Mouse (Mus musculus): ENCODE measurements around the gene Hoxb8.

Hoxb8 gene

GRCm38 (mm10) chr11:96255996-96256445 is 25.7 kb upstream of the Hoxb8 start:
- no peaks in the 10 kb centered on the region for H3K36me3 ChIP-seq (ENCODE audit: insufficient read depth, low read length)
- no peaks in the 10 kb centered on the region for H3K9me3 ChIP-seq (ENCODE audit: low read length)
- TF ChIP-seq POU5F1 (IDR thresholded peaks at IDR 0.05; ENCODE audit: borderline replicate concordance, low read length) = no peak
- no peak for TF ChIP-seq NANOG (IDR thresholded peaks at IDR 0.05; ENCODE audit: borderline replicate concordance, low read length)
- TF ChIP-seq CTCF (conservative IDR thresholded peaks at IDR 0.05; ENCODE audit: low read length) = peak; percentile 45
- peak overlapping the region; percentile 59 for H3K4me3 ChIP-seq (replicated peaks; ENCODE audit: low read length)
- peaks cover 97% of the 10 kb centered on the region for H3K27me3 ChIP-seq (ENCODE audit: insufficient read depth, low read length)
- H3K4me1 ChIP-seq (replicated peaks; ENCODE audit: low read depth, low read length) = peaks cover 66% of the 10 kb centered on the region

- Histone ChIP-seq H3K4me1 (replicated peaks; ENCODE audit: low read depth, low read length) (peaks cover 61% of the 10 kb centered on the region), H3K36me3 (ENCODE audit: insufficient read depth, low read length) (no peaks in the 10 kb centered on the region), H3K27me3 (ENCODE audit: insufficient read depth, low read length) (peaks cover 98% of the 10 kb centered on the region), H3K4me3 (replicated peaks; ENCODE audit: low read length) (no peak overlapping the region), H3K9me3 (ENCODE audit: low read length) (no peaks in the 10 kb centered on the region)
- no peak for TF ChIP-seq CTCF (conservative IDR thresholded peaks at IDR 0.05; ENCODE audit: low read length)
These were observed 24.6 kb upstream of the Hoxb8 start for GRCm38 (mm10) chr11:96257141-96257540.

- no peak for TF ChIP-seq CTCF (conservative IDR thresholded peaks at IDR 0.05; ENCODE audit: low read length)
- no peak for TF ChIP-seq NANOG (IDR thresholded peaks at IDR 0.05; ENCODE audit: borderline replicate concordance, low read length)
- TF ChIP-seq POU5F1 (IDR thresholded peaks at IDR 0.05; ENCODE audit: borderline replicate concordance, low read length) = no peak
- Histone ChIP-seq H3K4me1 (replicated peaks; ENCODE audit: low read depth, low read length) (peaks cover 52% of the 10 kb centered on the region), H3K4me3 (replicated peaks; ENCODE audit: low read length) (no peak overlapping the region), H3K9me3 (ENCODE audit: low read length) (no peaks in the 10 kb centered on the region), H3K27me3 (ENCODE audit: insufficient read depth, low read length) (peaks cover 98% of the 10 kb centered on the region), H3K36me3 (ENCODE audit: insufficient read depth, low read length) (peaks cover 5% of the 10 kb centered on the region)
These were observed 22.7 kb upstream of the Hoxb8 start for GRCm38 (mm10) chr11:96259038-96259437.

- Histone ChIP-seq H3K4me1 (replicated peaks; ENCODE audit: low read depth, low read length) (peaks cover 51% of the 10 kb centered on the region), H3K36me3 (ENCODE audit: insufficient read depth, low read length) (peaks cover 5% of the 10 kb centered on the region), H3K4me3 (replicated peaks; ENCODE audit: low read length) (no peak overlapping the region), H3K27me3 (ENCODE audit: insufficient read depth, low read length) (peaks cover 98% of the 10 kb centered on the region), H3K9me3 (ENCODE audit: low read length) (0 out of 2 replicates have a peak, but pooled peaks cover under 1% of the 10 kb centered on the region)
- TF ChIP-seq POU5F1 (IDR thresholded peaks at IDR 0.05; ENCODE audit: borderline replicate concordance, low read length) (no peak), NANOG (IDR thresholded peaks at IDR 0.05; ENCODE audit: borderline replicate concordance, low read length) (no peak), CTCF (conservative IDR thresholded peaks at IDR 0.05; ENCODE audit: low read length) (no peak)
These were observed 22.2 kb upstream of the Hoxb8 start for GRCm38 (mm10) chr11:96259511-96259910.

GRCm38 (mm10) chr11:96260310-96260970 is 21.3 kb upstream of the Hoxb8 start:
- peaks cover 98% of the 10 kb centered on the region for H3K27me3 ChIP-seq (ENCODE audit: insufficient read depth, low read length)
- peak overlapping the region; percentile 46; the same call in 1 of the 2 replicates for H3K4me3 ChIP-seq (replicated peaks; ENCODE audit: low read length)
- TF ChIP-seq CTCF (conservative IDR thresholded peaks at IDR 0.05; ENCODE audit: low read length) (no peak), POU5F1 (IDR thresholded peaks at IDR 0.05; ENCODE audit: borderline replicate concordance, low read length) (no peak), NANOG (IDR thresholded peaks at IDR 0.05; ENCODE audit: borderline replicate concordance, low read length) (no peak)
- H3K36me3 ChIP-seq (ENCODE audit: insufficient read depth, low read length) = peaks cover 12% of the 10 kb centered on the region
- H3K9me3 ChIP-seq (ENCODE audit: low read length) = peaks cover 7% of the 10 kb centered on the region; the same call in 1 of the 2 replicates
- H3K4me1 ChIP-seq (replicated peaks; ENCODE audit: low read depth, low read length) = peaks cover 43% of the 10 kb centered on the region

GRCm38 (mm10) chr11:96261323-96261890 is 20.3 kb upstream of the Hoxb8 start:
- TF ChIP-seq POU5F1 (IDR thresholded peaks at IDR 0.05; ENCODE audit: borderline replicate concordance, low read length) = no peak
- peak; percentile 85 for TF ChIP-seq CTCF (conservative IDR thresholded peaks at IDR 0.05; ENCODE audit: low read length)
- Histone ChIP-seq H3K9me3 (ENCODE audit: low read length) (peaks cover 7% of the 10 kb centered on the region; the same call in 1 of the 2 replicates), H3K27me3 (ENCODE audit: insufficient read depth, low read length) (peaks cover 98% of the 10 kb centered on the region), H3K36me3 (ENCODE audit: insufficient read depth, low read length) (peaks cover 12% of the 10 kb centered on the region), H3K4me1 (replicated peaks; ENCODE audit: low read depth, low read length) (peaks cover 33% of the 10 kb centered on the region), H3K4me3 (replicated peaks; ENCODE audit: low read length) (no peak overlapping the region)

GRCm38 (mm10) chr11:96262262-96262830 is 19.4 kb upstream of the Hoxb8 start:
- TF ChIP-seq CTCF (conservative IDR thresholded peaks at IDR 0.05; ENCODE audit: low read length) (no peak), POU5F1 (IDR thresholded peaks at IDR 0.05; ENCODE audit: borderline replicate concordance, low read length) (no peak), NANOG (IDR thresholded peaks at IDR 0.05; ENCODE audit: borderline replicate concordance, low read length) (no peak)
- H3K27me3 ChIP-seq (ENCODE audit: insufficient read depth, low read length) = peaks cover 98% of the 10 kb centered on the region
- H3K4me1 ChIP-seq (replicated peaks; ENCODE audit: low read depth, low read length) = peaks cover 32% of the 10 kb centered on the region
- no peak overlapping the region for H3K4me3 ChIP-seq (replicated peaks; ENCODE audit: low read length)
- peaks cover 12% of the 10 kb centered on the region for H3K36me3 ChIP-seq (ENCODE audit: insufficient read depth, low read length)
- H3K9me3 ChIP-seq (ENCODE audit: low read length) = peaks cover 7% of the 10 kb centered on the region; the same call in 1 of the 2 replicates

GRCm38 (mm10) chr11:96263636-96264389 is 17.9 kb upstream of the Hoxb8 start:
- Histone ChIP-seq H3K4me3 (replicated peaks; ENCODE audit: low read length) (no peak overlapping the region), H3K36me3 (ENCODE audit: insufficient read depth, low read length) (peaks cover 12% of the 10 kb centered on the region), H3K27me3 (ENCODE audit: insufficient read depth, low read length) (peaks cover 95% of the 10 kb centered on the region), H3K9me3 (ENCODE audit: low read length) (peaks cover 7% of the 10 kb centered on the region; the same call in 1 of the 2 replicates), H3K4me1 (replicated peaks; ENCODE audit: low read depth, low read length) (peaks cover 31% of the 10 kb centered on the region)
- TF ChIP-seq CTCF (conservative IDR thresholded peaks at IDR 0.05; ENCODE audit: low read length) = no peak
- TF ChIP-seq NANOG (IDR thresholded peaks at IDR 0.05; ENCODE audit: borderline replicate concordance, low read length) = no peak
